Mouse (Mus musculus) E14TG2a.4 (cell line): ENCODE measurements around the gene Tmem186.

Experiments
- CTCF ChIP-seq: conservative IDR thresholded peaks from 2 replicates; pipeline ENCODE4 v1.5.1; 2014; ENCODE audit warnings: low read length
- NANOG ChIP-seq: IDR thresholded peaks from 2 replicates; pipeline ENCODE4 v1.6.1; 2014; ENCODE audit warnings: borderline replicate concordance, low read length, mixed read lengths
- POU5F1 ChIP-seq: IDR thresholded peaks from 2 replicates; pipeline ENCODE4 v1.6.1; 2014; ENCODE audit warnings: low read length, borderline replicate concordance

GRCm38 (mm10) chr16:8613039-8613438, 24.5 kb downstream of the Tmem186 start:
- TF ChIP-seq CTCF (no peak), POU5F1 (no peak), NANOG (no peak)
